ENCODE assay signal across 11 mouse cellular contexts in genomic region chr19:3668551-3668950, GRCm38 (mm10). TPM values are rescaled to one million over a fixed set of nuclear protein-coding genes. Genes with fewer than 3 reads are reported as not detected.
DNase-seq lines count a peak whose midpoint lies in the region; ATAC-seq lines count a peak whose summit lies in the region.
"Had no signal": no experiment of that assay in that cellular context is flagged by ENCODE, and none has a peak within 500 bp of the region (broad histone marks: within the 10 kb centered on the region; RNA-seq: fewer than 3 reads in every experiment).

No protein-coding gene starts in this region.

- no peak for ATAC-seq in heart, embryonic 12.5 days (ENCODE audit: insufficient number of reproducible peaks, low FRiP score)
- no peak for ATAC-seq in lung, embryonic 15.5 days (ENCODE audit: borderline replicate concordance, extremely low read depth, low FRiP score, low TSS enrichment)
- peak; percentile 1; the same call in 1 of the 2 replicates for ATAC-seq in intestine, embryonic 16.5 days
- no peak for ATAC-seq in stomach, embryonic 15.5 days (ENCODE audit: insufficient read depth, low FRiP score, low read depth)
- ATAC-seq in CD4-positive, CD25-positive, alpha-beta regulatory T cell, adult 4 months, result no peak

- WGBS in heart, embryonic 12.5 days, result 73% methylated on average over 10 of the region's 10 CpGs
- WGBS in lung, embryonic 15.5 days, result 66% methylated on average over 10 of the region's 10 CpGs
- 75% methylated on average over 10 of the region's 10 CpGs for WGBS in intestine, embryonic 16.5 days
- 72% methylated on average over 10 of the region's 10 CpGs for WGBS in stomach, embryonic 15.5 days

- no peak overlapping the region for H3K4me3 ChIP-seq in heart, embryonic 12.5 days
- H3K4me3 ChIP-seq in lung, embryonic 15.5 days, result no peak overlapping the region
- no peak overlapping the region for H3K4me3 ChIP-seq in intestine, embryonic 16.5 days (ENCODE audit: low read length)
- H3K4me3 ChIP-seq in stomach, embryonic 15.5 days (replicated peaks), result no peak overlapping the region
- H3K4me3 ChIP-seq: erythroblast, embryonic 14.5 days; neural tube, embryonic 12.5 days had no signal

- H3K9me3 ChIP-seq in heart, embryonic 12.5 days (replicated peaks), result peaks cover 8% of the 10 kb centered on the region
- H3K9me3 ChIP-seq in lung, embryonic 15.5 days, result no peaks in the 10 kb centered on the region
- no peaks in the 10 kb centered on the region for H3K9me3 ChIP-seq in intestine, embryonic 16.5 days (ENCODE audit: control insufficient read depth, low read length)
- H3K9me3 ChIP-seq in stomach, embryonic 15.5 days, result no peaks in the 10 kb centered on the region
- H3K9me3 ChIP-seq: neural tube, embryonic 12.5 days had no signal

- H3K9ac ChIP-seq in heart, embryonic 12.5 days, result no peak overlapping the region
- H3K9ac ChIP-seq in lung, embryonic 15.5 days, result no peak overlapping the region
- H3K9ac ChIP-seq in intestine, embryonic 16.5 days (ENCODE audit: low read depth, low read length), result peak overlapping the region; percentile 35
- no peak overlapping the region for H3K9ac ChIP-seq in stomach, embryonic 15.5 days
- H3K9ac ChIP-seq: neural tube, embryonic 12.5 days had no signal

- peaks cover 18% of the 10 kb centered on the region for H3K36me3 ChIP-seq in heart, embryonic 12.5 days
- H3K36me3 ChIP-seq in lung, embryonic 15.5 days, result peaks cover 12% of the 10 kb centered on the region
- peaks cover 10% of the 10 kb centered on the region for H3K36me3 ChIP-seq in intestine, embryonic 16.5 days (ENCODE audit: control insufficient read depth, insufficient read depth, low read length)
- peaks cover 17% of the 10 kb centered on the region; the same call in 1 of the 2 replicates for H3K36me3 ChIP-seq in stomach, embryonic 15.5 days

- H3K27ac ChIP-seq in heart, embryonic 12.5 days (ENCODE audit: poor library complexity, severe bottlenecking), result peak overlapping the region; percentile 48; the same call in 1 of the 2 replicates
- peak overlapping the region; percentile 85 for H3K27ac ChIP-seq in lung, embryonic 15.5 days
- 0 out of 2 replicates have a peak overlapping the region, but pooled peaks have one; percentile 61 for H3K27ac ChIP-seq in intestine, embryonic 16.5 days (ENCODE audit: low read length)
- H3K27ac ChIP-seq in stomach, embryonic 15.5 days, result peak overlapping the region; percentile 13; the same call in 1 of the 2 replicates
- H3K27ac ChIP-seq: neural tube, embryonic 12.5 days had no signal

- no peak overlapping the region for H3K4me2 ChIP-seq in heart, embryonic 12.5 days
- no peak overlapping the region; the same call in 1 of the 2 replicates for H3K4me2 ChIP-seq in lung, embryonic 15.5 days
- H3K4me2 ChIP-seq in intestine, embryonic 16.5 days (ENCODE audit: low read depth, low read length), result no peak overlapping the region
- no peak overlapping the region for H3K4me2 ChIP-seq in stomach, embryonic 15.5 days
- H3K4me2 ChIP-seq: neural tube, embryonic 12.5 days had no signal

- intact Hi-C loops in heart, postnatal 10 days (cut with DNase I), result no loop called here

- no peak for DNase-seq in heart, postnatal 10 days
- no peak for DNase-seq in lung, postnatal 10 days
- DNase-seq in cerebellum, postnatal 4 days (ENCODE audit: low spot score in 2 of 2), result no peak
- DNase-seq: right cerebral cortex, postnatal 14 days had no signal

- peaks cover 59% of the 10 kb centered on the region for H3K4me1 ChIP-seq in heart, embryonic 12.5 days (replicated peaks)
- peaks cover 60% of the 10 kb centered on the region for H3K4me1 ChIP-seq in lung, embryonic 15.5 days
- peaks cover 48% of the 10 kb centered on the region for H3K4me1 ChIP-seq in intestine, embryonic 16.5 days (ENCODE audit: control insufficient read depth, insufficient read depth, low read length)
- H3K4me1 ChIP-seq in stomach, embryonic 15.5 days, result peaks cover 34% of the 10 kb centered on the region

- no peaks in the 10 kb centered on the region for H3K27me3 ChIP-seq in heart, embryonic 12.5 days (replicated peaks)
- H3K27me3 ChIP-seq in lung, embryonic 15.5 days, result no peaks in the 10 kb centered on the region
- H3K27me3 ChIP-seq in intestine, embryonic 16.5 days (replicated peaks; ENCODE audit: control insufficient read depth, insufficient read depth, low read length), result no peaks in the 10 kb centered on the region
- no peaks in the 10 kb centered on the region for H3K27me3 ChIP-seq in stomach, embryonic 15.5 days (replicated peaks)
- H3K27me3 ChIP-seq: neural tube, embryonic 12.5 days had no signal

RNA-seq across cellular contexts. Expression of gene Lrp5, which starts 17.8 kb away (rescaled TPM):
- 3.3 and 4.2 TPM in 2 replicates for polyA plus RNA-seq in heart, embryonic 12.5 days (2016; fragmentation: Nextera tagmentation; extraction: Ambion mirVana)
- total RNA-seq in heart, postnatal 10 days (2021), result 10 to 100 TPM; 50.6 to 51.0 TPM
- polyA plus RNA-seq in lung, embryonic 15.5 days (2015; fragmentation: Nextera tagmentation; extraction: Ambion mirVana), result 7.7 TPM in 2 replicates
- 4.2 and 4.4 TPM in 2 replicates for polyA plus RNA-seq in intestine, embryonic 16.5 days (2015; fragmentation: Nextera tagmentation; extraction: Ambion mirVana)
- polyA plus RNA-seq in stomach, embryonic 15.5 days (2015; fragmentation: Nextera tagmentation; extraction: Ambion mirVana), result 5.3 and 6.2 TPM in 2 replicates
- under 1 TPM in 1 of 2 experiments, not detected in 1; 0.08 TPM for polyA plus RNA-seq in CD4-positive, CD25-positive, alpha-beta regulatory T cell, adult 4 months (2017; shearing (Covaris generic))

RNA-seq across cellular contexts. Expression of gene 1810055G02Rik, which starts 39.5 kb away (rescaled TPM):
- 25.7 and 26.7 TPM in 2 replicates for polyA plus RNA-seq in heart, embryonic 12.5 days (2016; fragmentation: Nextera tagmentation; extraction: Ambion mirVana)
- 10 to 100 TPM; 12.0 to 14.2 TPM for total RNA-seq in heart, postnatal 10 days (2021)
- polyA plus RNA-seq in lung, embryonic 15.5 days (2015; fragmentation: Nextera tagmentation; extraction: Ambion mirVana), result 31.9 and 32.2 TPM in 2 replicates
- 53.8 and 65.6 TPM in 2 replicates for polyA plus RNA-seq in intestine, embryonic 16.5 days (2015; fragmentation: Nextera tagmentation; extraction: Ambion mirVana)
- polyA plus RNA-seq in stomach, embryonic 15.5 days (2015; fragmentation: Nextera tagmentation; extraction: Ambion mirVana), result 31.6 and 35.9 TPM in 2 replicates
- polyA plus RNA-seq in CD4-positive, CD25-positive, alpha-beta regulatory T cell, adult 4 months (2017; shearing (Covaris generic)), result 1 to 10 TPM; 6.7 to 8.0 TPM

Comparison
In these comparisons a context has a peak if more than half of its experiments do, and no peak if none do; other contexts are left out.
1. H3K27ac ChIP-seq: peak in every context shown above with its lines; median percentile 85 in lung, embryonic 15.5 days; 61 in intestine, embryonic 16.5 days; 48 in heart, embryonic 12.5 days; 13 in stomach, embryonic 15.5 days.